Mouse (Mus musculus) liver, postnatal 0 days (tissue): ENCODE data around the gene Rassf6. TPM values are rescaled to one million over a fixed set of nuclear protein-coding genes. Genes with fewer than 3 reads are reported as not detected.

Experiments
- ATAC-seq: fragments of 200-750 bp; cut with Nextera tagmentation; 2 replicates; pipeline ENCODE4 v1.8.0; 2017; ENCODE audit warnings: mild to moderate bottlenecking, moderate library complexity
- DNase-seq: peaks from one replicate; pipeline ENCODE4 v3.0.0-alpha.2; 2016
- H3K27ac ChIP-seq: fragments of 300-500 bp; sonication (generic); 2 replicates; pipeline ENCODE4 v1.5.1; 2014; ENCODE audit warnings: antibody characterized with exemption, moderate library complexity, mild to moderate bottlenecking, low read depth
- H3K27me3 ChIP-seq: fragments of 300-500 bp; sonication (generic); 2 replicates; pipeline ENCODE4 v1.6.1; 2014; ENCODE audit warnings: low read length, control low read depth, mixed read lengths; ENCODE audit not compliant: insufficient read depth
- H3K36me3 ChIP-seq: fragments of 300-500 bp; sonication (generic); replicated peaks from 2 replicates; pipeline ENCODE4 v1.6.1; 2014; ENCODE audit warnings: mild to moderate bottlenecking, control low read depth, low read length, moderate library complexity, mixed read lengths; ENCODE audit not compliant: insufficient read depth
- H3K4me1 ChIP-seq: fragments of 300-500 bp; sonication (generic); 2 replicates; pipeline ENCODE4 v1.6.1; 2014; ENCODE audit warnings: antibody characterized with exemption, mild to moderate bottlenecking, control low read depth; ENCODE audit not compliant: insufficient read depth
- H3K4me2 ChIP-seq: fragments of 300-500 bp; sonication (generic); 2 replicates; pipeline ENCODE4 v1.6.1; 2014; ENCODE audit warnings: low read depth, mild to moderate bottlenecking, low read length, moderate library complexity, mixed read lengths
- H3K4me3 ChIP-seq: fragments of 300-500 bp; sonication (generic); 2 replicates; pipeline ENCODE4 v1.5.1; 2014; ENCODE audit warnings: low read depth, low read length
- H3K9ac ChIP-seq: fragments of 300-500 bp; sonication (generic); replicated peaks from 2 replicates; pipeline ENCODE4 v1.6.1; 2014; ENCODE audit warnings: mild to moderate bottlenecking, moderate library complexity
- H3K9me3 ChIP-seq: fragments of 300-500 bp; sonication (generic); 2 replicates; pipeline ENCODE4 v1.6.1; 2016; ENCODE audit warnings: mild to moderate bottlenecking, control low read depth, low read length, mixed read lengths
- CTCF ChIP-seq: sonication (generic); IDR thresholded peaks from 2 replicates; pipeline ENCODE4 v1.5.1; 2016; ENCODE audit warnings: antibody characterized with exemption, low read depth
- EP300 ChIP-seq: IDR thresholded peaks from 2 replicates; pipeline ENCODE4 v1.6.1; 2016; ENCODE audit warnings: antibody characterized with exemption, low read depth, mild to moderate bottlenecking
- WGBS: fragments of 180-500 bp; shearing (Covaris S2); extraction: QIAGEN DNeasy Blood & Tissue Kit; methylation state at CpG from one replicate; pipeline ENCODE4 v1.1.7; 2014; ENCODE audit not compliant: insufficient replicate concordance; 5-methylcytosine and 5-hydroxymethylcytosine counted together
- polyA plus RNA-seq: library from polyadenylated mRNA; unstranded; fragments of >200 nt; fragmentation: Nextera tagmentation; extraction: Ambion mirVana; gene quantifications from 2 replicates; pipeline ENCODE4 v1.2.1, GENCODE M21; 2015

The Rassf6 gene
- polyA plus RNA-seq, 1 experiment from 2014 or later: 7.9 TPM

GRCm38 (mm10) chr5:90661852-90662251 lies 21.4 kb upstream of the Rassf6 start:
- Histone ChIP-seq H3K9me3 (no peaks in the 10 kb centered on the region), H3K9ac (no peak overlapping the region), H3K27me3 (0 out of 2 replicates have a peak, but pooled peaks cover 4% of the 10 kb centered on the region), H3K27ac (no peak overlapping the region), H3K4me1 (no peaks in the 10 kb centered on the region), H3K36me3 (no peaks in the 10 kb centered on the region), H3K4me2 (no peak overlapping the region), H3K4me3 (no peak overlapping the region)
- 49% methylated on average over 8 of the region's 8 CpGs for WGBS
- DNase-seq (no peak), ATAC-seq (no peak)
- no peak for TF ChIP-seq EP300
- no peak for TF ChIP-seq CTCF

GRCm38 (mm10) chr5:90661436-90661835 lies 21.0 kb upstream of the Rassf6 start:
- peak; percentile 47; the same call in 1 of the 2 replicates for ATAC-seq
- Histone ChIP-seq H3K4me3 (no peak overlapping the region), H3K36me3 (no peaks in the 10 kb centered on the region), H3K9me3 (no peaks in the 10 kb centered on the region), H3K4me1 (no peaks in the 10 kb centered on the region), H3K9ac (no peak overlapping the region), H3K4me2 (no peak overlapping the region), H3K27ac (no peak overlapping the region), H3K27me3 (0 out of 2 replicates have a peak, but pooled peaks cover 4% of the 10 kb centered on the region)
- DNase-seq: peak; percentile 35
- no peak for TF ChIP-seq EP300
- TF ChIP-seq CTCF: peak; percentile 86
- WGBS: 9% methylated on average over 9 of the region's 9 CpGs

- H3K27ac ChIP-seq: no peak overlapping the region
- no peak for ATAC-seq
Observed at GRCm38 (mm10) chr5:90660411-90660810, 20.0 kb upstream of the Rassf6 start.

GRCm38 (mm10) chr5:90656681-90657080 lies 16.2 kb upstream of the Rassf6 start:
- Histone ChIP-seq H3K9ac (no peak overlapping the region), H3K4me3 (no peak overlapping the region), H3K27ac (no peak overlapping the region), H3K27me3 (0 out of 2 replicates have a peak, but pooled peaks cover 4% of the 10 kb centered on the region), H3K4me2 (no peak overlapping the region), H3K36me3 (no peaks in the 10 kb centered on the region), H3K4me1 (no peaks in the 10 kb centered on the region), H3K9me3 (no peaks in the 10 kb centered on the region)
- ATAC-seq (no peak), DNase-seq (no peak)
- TF ChIP-seq CTCF: no peak
- TF ChIP-seq EP300: no peak
- 84% methylated on average over 6 of the region's 6 CpGs for WGBS

More at GRCm38 (mm10) chr5:90660411-90660810, 20.0 kb upstream of the Rassf6 start:
- no peaks in the 10 kb centered on the region for H3K9me3 ChIP-seq
- no peaks in the 10 kb centered on the region for H3K4me1 ChIP-seq
- 0 out of 2 replicates have a peak, but pooled peaks cover 4% of the 10 kb centered on the region for H3K27me3 ChIP-seq
- no peaks in the 10 kb centered on the region for H3K36me3 ChIP-seq
- H3K9ac ChIP-seq: no peak overlapping the region
- DNase-seq: no peak
- 64% methylated on average over 5 of the region's 5 CpGs for WGBS
- H3K4me3 ChIP-seq: no peak overlapping the region
- H3K4me2 ChIP-seq: no peak overlapping the region
- TF ChIP-seq EP300: no peak
- no peak for TF ChIP-seq CTCF

GRCm38 (mm10) chr5:90655891-90656290 lies 15.4 kb upstream of the Rassf6 start:
- Histone ChIP-seq H3K27ac (no peak overlapping the region), H3K9ac (no peak overlapping the region), H3K9me3 (no peaks in the 10 kb centered on the region), H3K27me3 (0 out of 2 replicates have a peak, but pooled peaks cover 2% of the 10 kb centered on the region), H3K4me1 (no peaks in the 10 kb centered on the region), H3K36me3 (no peaks in the 10 kb centered on the region), H3K4me2 (no peak overlapping the region), H3K4me3 (no peak overlapping the region)
- 77% methylated on average over 13 of the region's 13 CpGs for WGBS
- DNase-seq (no peak), ATAC-seq (no peak)
- no peak for TF ChIP-seq EP300
- TF ChIP-seq CTCF: no peak

GRCm38 (mm10) chr5:90654798-90655197 lies 14.3 kb upstream of the Rassf6 start:
- no peak for TF ChIP-seq EP300
- no peak for TF ChIP-seq CTCF
- Histone ChIP-seq H3K9ac (no peak overlapping the region), H3K36me3 (no peaks in the 10 kb centered on the region), H3K4me2 (no peak overlapping the region), H3K4me1 (no peaks in the 10 kb centered on the region), H3K9me3 (no peaks in the 10 kb centered on the region), H3K27ac (no peak overlapping the region), H3K27me3 (no peaks in the 10 kb centered on the region), H3K4me3 (no peak overlapping the region)
- ATAC-seq (no peak), DNase-seq (no peak)
- 36% methylated on average over 5 of the region's 5 CpGs for WGBS
